Mouse (Mus musculus) CH12.LX (cell line): ENCODE results near the gene Ctnna3.

ENCODE experiments used
- BHLHE40 ChIP-seq: IDR thresholded peaks from 2 replicates; pipeline ENCODE4 v1.6.1; 2011; ENCODE audit warnings: mild to moderate bottlenecking, low read depth, low read length, improper control_type of control experiment
- CHD1 ChIP-seq: IDR thresholded peaks from 2 replicates; pipeline ENCODE4 v1.6.1; 2012; ENCODE audit warnings: low read depth, low read length, improper control_type of control experiment, inconsistent platforms
- CTCF ChIP-seq, 2 experiments: IDR thresholded peaks in 1 of 2; conservative IDR thresholded peaks in 1 of 2; 2 replicates each; pipeline ENCODE4 v1.5.1; 2011 to 2012; ENCODE audit warnings: low read depth in 2 of 2, low read length in 2 of 2, improper control_type of control experiment in 1 of 2, inconsistent platforms in 1 of 2, mild to moderate bottlenecking in 1 of 2, moderate library complexity in 1 of 2
- ETS1 ChIP-seq: conservative IDR thresholded peaks from 2 replicates; pipeline ENCODE4 v1.6.1; 2012; ENCODE audit warnings: low read depth, mild to moderate bottlenecking, inconsistent platforms, low read length, improper control_type of control experiment, moderate library complexity
- HCFC1 ChIP-seq: IDR thresholded peaks from 2 replicates; pipeline ENCODE4 v1.6.1; 2012; ENCODE audit warnings: low read depth, mild to moderate bottlenecking, inconsistent platforms, low read length, improper control_type of control experiment
- JUND ChIP-seq: conservative IDR thresholded peaks from 2 replicates; pipeline ENCODE4 v1.6.1; 2011; ENCODE audit warnings: low read depth, low read length, improper control_type of control experiment
- MAFK ChIP-seq: IDR thresholded peaks from 2 replicates; pipeline ENCODE4 v1.6.1; 2011; ENCODE audit warnings: low read length, improper control_type of control experiment; ENCODE audit not compliant: insufficient replicate concordance
- MAZ ChIP-seq: IDR thresholded peaks from 2 replicates; pipeline ENCODE4 v1.6.1; 2012; ENCODE audit warnings: low read depth, mild to moderate bottlenecking, inconsistent platforms, low read length, improper control_type of control experiment, moderate library complexity
- POLR2A ChIP-seq: IDR thresholded peaks from 2 replicates; pipeline ENCODE4 v1.6.1; 2011; ENCODE audit warnings: low read depth, mild to moderate bottlenecking, improper control_type of control experiment, low read length
- TCF12 ChIP-seq: IDR thresholded peaks from 2 replicates; pipeline ENCODE4 v1.6.1; 2014; ENCODE audit warnings: low read depth, mild to moderate bottlenecking, inconsistent platforms, low read length, improper control_type of control experiment
- USF1 ChIP-seq: IDR thresholded peaks from 2 replicates; pipeline ENCODE4 v1.6.1; 2014; ENCODE audit warnings: low read depth, mild to moderate bottlenecking, inconsistent platforms, low read length, improper control_type of control experiment
- USF2 ChIP-seq: conservative IDR thresholded peaks from 2 replicates; pipeline ENCODE4 v1.6.1; 2011; ENCODE audit warnings: low read depth, low read length, improper control_type of control experiment

DNA sequence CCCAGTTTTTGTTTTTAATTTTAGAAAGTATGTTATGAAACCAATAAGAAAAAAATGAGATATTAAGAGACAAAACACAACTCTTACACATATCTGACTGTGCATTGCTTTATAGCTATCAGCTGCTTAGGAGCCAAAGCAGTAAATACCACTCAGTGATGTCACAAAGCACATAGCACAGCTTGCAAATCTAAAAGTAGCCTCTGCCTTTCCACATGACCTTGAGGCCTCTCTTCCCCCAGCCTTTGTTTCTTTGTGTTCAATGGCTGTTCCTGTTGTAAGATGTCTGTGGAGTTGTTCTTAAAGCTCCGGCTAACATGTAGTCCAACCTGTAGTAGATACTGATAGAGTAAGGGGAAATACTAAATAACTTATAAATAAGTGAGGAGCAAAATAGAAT, 590.4 kb downstream of the Ctnna3 start:
- TF ChIP-seq CTCF (conservative IDR thresholded peaks at IDR 0.05 in 1 of 2, IDR thresholded peaks at IDR 0.05 in 1 of 2; ENCODE audit: low read depth in 2 of 2, low read length in 2 of 2) (no peak), MAFK (no peak), MAZ (no peak), CHD1 (no peak), BHLHE40 (no peak), HCFC1 (no peak), USF2 (no peak), JUND (no peak), TCF12 (no peak), ETS1 (no peak), POLR2A (no peak), USF1 (no peak)
